Mouse (Mus musculus) left cerebral cortex, adult 6 months (tissue): ENCODE measurements around the gene Csrp2. TPM values are rescaled to one million over a fixed set of nuclear protein-coding genes. Genes with fewer than 3 reads are reported as not detected.

Experiments
- long read RNA-seq, 2 experiments: library from polyadenylated mRNA; unstranded; transcript quantifications; one replicate each; pipeline ENCODE4 v2.0.0; 2019 to 2020
- polyA plus RNA-seq: library from polyadenylated mRNA; unstranded; fragments of <200 nt; fragmentation: Nextera tagmentation; gene quantifications from 2 replicates; pipeline ENCODE4 v1.2.3, GENCODE M21; 2021

Gene Csrp2
- polyA plus RNA-seq, result 13.0 and 16.3 TPM in 2 replicates
- long read RNA-seq, experiment 1, partial matches to known transcripts, result 1 of 6 reads
- long read RNA-seq, experiment 1, other reads (novel, unspliced or antisense), result 1 of 6 reads
- long read RNA-seq, experiment 2, transcript Csrp2-201 (6 exons, 1,384 nt), result major isoform, 8 of 9 reads
- long read RNA-seq, experiment 2, partial matches to known transcripts, result 0 of 9 reads
- long read RNA-seq, experiment 2, other reads (novel, unspliced or antisense), result 1 of 9 reads

DNA sequence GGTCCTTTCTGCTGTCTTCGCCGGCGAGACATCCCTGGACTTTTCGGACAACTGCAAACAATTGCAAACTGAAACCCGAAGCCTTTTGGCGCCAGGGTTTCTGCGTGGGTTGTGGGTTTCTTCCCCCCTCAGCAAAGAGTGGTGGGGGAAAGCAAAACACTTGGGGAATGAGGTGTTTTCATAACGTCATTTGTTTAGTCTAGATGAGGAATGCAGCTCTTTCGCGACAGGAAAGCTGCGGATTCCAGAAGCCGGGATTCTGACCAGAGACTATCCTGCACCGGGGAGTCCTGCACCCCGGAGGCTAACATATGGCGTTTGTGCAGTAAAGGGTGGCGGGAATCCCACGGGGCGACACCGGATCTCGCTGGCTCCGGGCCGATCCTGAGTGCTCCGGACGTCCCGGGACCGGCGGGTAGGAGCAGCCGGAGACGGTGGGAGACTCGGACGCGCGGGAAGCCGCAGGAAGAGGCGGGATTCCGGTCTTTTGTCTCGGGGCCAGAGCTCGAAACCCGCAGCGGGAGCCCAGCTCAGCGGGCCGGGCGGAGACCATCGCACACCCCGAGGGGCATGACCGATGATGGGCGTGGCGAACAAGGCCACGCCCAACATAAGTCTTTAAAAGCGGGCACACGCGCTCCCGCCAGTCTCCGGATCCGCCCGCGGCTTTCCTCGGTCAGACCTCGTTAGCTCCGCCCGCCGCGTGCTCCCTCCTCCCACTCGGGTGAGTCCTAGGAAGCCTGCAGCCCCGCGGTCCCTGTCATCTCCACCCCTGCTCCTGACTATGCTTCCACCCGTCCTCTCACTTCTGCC is at the start of gene Csrp2:
Gene Csrp2 (plus strand): TSS at position 259 of the 813 bp plus-strand sequence.

Other genes with a start within 250 kb of the Csrp2 start
- 0.24 TPM in 1 of 2 replicates, not detected in the other for gene E2f7, start 174.3 kb upstream of the Csrp2 start, polyA plus RNA-seq
- 13.2 and 19.2 TPM in 2 replicates for gene Zdhhc17, start 90.4 kb downstream of the Csrp2 start, polyA plus RNA-seq
- 8.6 and 11.8 TPM in 2 replicates for gene Osbpl8, start 245.0 kb downstream of the Csrp2 start, polyA plus RNA-seq